Mouse (Mus musculus) CH12.LX (cell line): ENCODE data around the gene Slc30a5. TPM values are rescaled to one million over a fixed set of nuclear protein-coding genes. Genes with fewer than 3 reads are reported as not detected.

ENCODE experiments used
- DNase-seq: peaks from one replicate; pipeline ENCODE4 v3.0.0-alpha.2; 2013; ENCODE audit errors: extremely low read depth
- H3K27ac ChIP-seq: 2 replicates; pipeline ENCODE4 v1.5.1; 2012; ENCODE audit warnings: low read depth, mild to moderate bottlenecking, control low read depth, moderate library complexity; ENCODE audit not compliant: insufficient read depth
- H3K27me3 ChIP-seq: replicated peaks from 2 replicates; pipeline ENCODE3; 2012; ENCODE audit warnings: inconsistent platforms
- H3K36me3 ChIP-seq, 2 experiments: replicated peaks in 1 of 2; 2 replicates each; pipeline versions ENCODE3 to v1.6.1; 2012; ENCODE audit warnings: inconsistent platforms in 1 of 2, low read length in 1 of 2, mild to moderate bottlenecking in 1 of 2, mixed read lengths in 1 of 2, moderate library complexity in 1 of 2; ENCODE audit not compliant: control insufficient read depth in 1 of 2, insufficient read depth in 1 of 2
- H3K4me1 ChIP-seq, 2 experiments: 2 replicates each; pipeline ENCODE4 v1.6.1; 2012; ENCODE audit warnings: inconsistent platforms in 1 of 2, moderate library complexity in 1 of 2; ENCODE audit not compliant: insufficient read depth in 2 of 2, control insufficient read depth in 1 of 2
- H3K4me2 ChIP-seq: 2 replicates; pipeline ENCODE4 v1.6.1; 2012; ENCODE audit warnings: low read depth, mild to moderate bottlenecking, control low read depth; ENCODE audit not compliant: poor library complexity, insufficient read depth, severe bottlenecking
- H3K4me3 ChIP-seq, 3 experiments: fragments of 150-350 bp in 1 of 3; sonication (generic) in 1 of 3; replicated peaks in 1 of 3; 2 replicates each; pipeline versions ENCODE3 to v1.5.1; 2011 to 2012; ENCODE audit warnings: low read depth in 2 of 3, low read length in 2 of 3, mild to moderate bottlenecking in 2 of 3, moderate library complexity in 2 of 3, control low read depth in 1 of 3, improper control_type of control experiment in 1 of 3, inconsistent platforms in 1 of 3, mixed read lengths in 1 of 3; ENCODE audit not compliant: poor library complexity in 1 of 3
- H3K79me2 ChIP-seq: replicated peaks from 2 replicates; pipeline ENCODE4 v1.6.1; 2012; ENCODE audit warnings: mild to moderate bottlenecking, moderate library complexity; ENCODE audit not compliant: control insufficient read depth, poor library complexity, insufficient read depth, severe bottlenecking; ENCODE audit errors: extremely low read depth
- H3K9ac ChIP-seq: 2 replicates; pipeline ENCODE4 v1.6.1; 2012; ENCODE audit warnings: low read depth, mild to moderate bottlenecking, control low read depth, moderate library complexity; ENCODE audit not compliant: insufficient read depth
- H3K9me3 ChIP-seq: replicated peaks from 2 replicates; pipeline ENCODE3; 2012; ENCODE audit warnings: low read length, inconsistent platforms, mixed read lengths
- BHLHE40 ChIP-seq: IDR thresholded peaks from 2 replicates; pipeline ENCODE4 v1.6.1; 2011; ENCODE audit warnings: mild to moderate bottlenecking, low read depth, low read length, improper control_type of control experiment
- CHD1 ChIP-seq: IDR thresholded peaks from 2 replicates; pipeline ENCODE4 v1.6.1; 2012; ENCODE audit warnings: low read depth, low read length, improper control_type of control experiment, inconsistent platforms
- CTCF ChIP-seq, 2 experiments: IDR thresholded peaks in 1 of 2; conservative IDR thresholded peaks in 1 of 2; 2 replicates each; pipeline ENCODE4 v1.5.1; 2011 to 2012; ENCODE audit warnings: low read depth in 2 of 2, low read length in 2 of 2, improper control_type of control experiment in 1 of 2, inconsistent platforms in 1 of 2, mild to moderate bottlenecking in 1 of 2, moderate library complexity in 1 of 2
- E2F4 ChIP-seq: IDR thresholded peaks from 2 replicates; pipeline ENCODE4 v1.6.1; 2011; ENCODE audit warnings: low read depth, low read length, improper control_type of control experiment; ENCODE audit not compliant: insufficient replicate concordance
- ELF1 ChIP-seq: IDR thresholded peaks from 2 replicates; pipeline ENCODE4 v1.6.1; 2014; ENCODE audit warnings: low read depth, mild to moderate bottlenecking, inconsistent platforms, low read length, improper control_type of control experiment
- GABPA ChIP-seq: IDR thresholded peaks from 2 replicates; pipeline ENCODE4 v1.6.1; 2012; ENCODE audit warnings: low read depth, low read length, improper control_type of control experiment, inconsistent platforms; ENCODE audit not compliant: insufficient replicate concordance
- HCFC1 ChIP-seq: IDR thresholded peaks from 2 replicates; pipeline ENCODE4 v1.6.1; 2012; ENCODE audit warnings: low read depth, mild to moderate bottlenecking, inconsistent platforms, low read length, improper control_type of control experiment
- JUND ChIP-seq: conservative IDR thresholded peaks from 2 replicates; pipeline ENCODE4 v1.6.1; 2011; ENCODE audit warnings: low read depth, low read length, improper control_type of control experiment
- KAT2A ChIP-seq: IDR thresholded peaks from 2 replicates; pipeline ENCODE4 v1.6.1; 2012; ENCODE audit warnings: low read length, improper control_type of control experiment, inconsistent platforms; ENCODE audit not compliant: insufficient replicate concordance
- MAFK ChIP-seq: IDR thresholded peaks from 2 replicates; pipeline ENCODE4 v1.6.1; 2011; ENCODE audit warnings: low read length, improper control_type of control experiment; ENCODE audit not compliant: insufficient replicate concordance
- MAX ChIP-seq: IDR thresholded peaks from 2 replicates; pipeline ENCODE4 v1.6.1; 2011; ENCODE audit warnings: low read length, improper control_type of control experiment
- MEF2A ChIP-seq: IDR thresholded peaks from 2 replicates; pipeline ENCODE4 v1.6.1; 2014; ENCODE audit warnings: low read depth, mild to moderate bottlenecking, inconsistent platforms, low read length, improper control_type of control experiment, borderline replicate concordance
- MYC ChIP-seq: IDR thresholded peaks from 2 replicates; pipeline ENCODE4 v1.6.1; 2011; ENCODE audit warnings: low read depth, mild to moderate bottlenecking, improper control_type of control experiment, low read length
- NELFE ChIP-seq: IDR thresholded peaks from 2 replicates; pipeline ENCODE4 v1.6.1; 2011; ENCODE audit warnings: low read depth, low read length, improper control_type of control experiment
- NRF1 ChIP-seq: IDR thresholded peaks from 2 replicates; pipeline ENCODE4 v1.6.1; 2014; ENCODE audit warnings: low read depth, mild to moderate bottlenecking, inconsistent platforms, low read length, improper control_type of control experiment, moderate library complexity
- PAX5 ChIP-seq: IDR thresholded peaks from 2 replicates; pipeline ENCODE4 v1.6.1; 2012; ENCODE audit warnings: low read length, inconsistent platforms, mixed read lengths
- POLR2A ChIP-seq: IDR thresholded peaks from 2 replicates; pipeline ENCODE4 v1.6.1; 2011; ENCODE audit warnings: low read depth, mild to moderate bottlenecking, improper control_type of control experiment, low read length
- POLR2AphosphoS2 ChIP-seq: IDR thresholded peaks from 2 replicates; pipeline ENCODE4 v1.6.1; 2011; ENCODE audit warnings: low read depth, low read length, improper control_type of control experiment
- RAD21 ChIP-seq: IDR thresholded peaks from 2 replicates; pipeline ENCODE4 v1.6.1; 2011; ENCODE audit warnings: low read depth, mild to moderate bottlenecking, low read length, improper control_type of control experiment, moderate library complexity
- TCF12 ChIP-seq: IDR thresholded peaks from 2 replicates; pipeline ENCODE4 v1.6.1; 2014; ENCODE audit warnings: low read depth, mild to moderate bottlenecking, inconsistent platforms, low read length, improper control_type of control experiment
- UBTF ChIP-seq: IDR thresholded peaks from 2 replicates; pipeline ENCODE4 v1.6.1; 2012; ENCODE audit warnings: low read depth, mild to moderate bottlenecking, inconsistent platforms, low read length, improper control_type of control experiment, moderate library complexity
- USF1 ChIP-seq: IDR thresholded peaks from 2 replicates; pipeline ENCODE4 v1.6.1; 2014; ENCODE audit warnings: low read depth, mild to moderate bottlenecking, inconsistent platforms, low read length, improper control_type of control experiment
- ZMIZ1 ChIP-seq: IDR thresholded peaks from 2 replicates; pipeline ENCODE4 v1.6.1; 2012; ENCODE audit warnings: low read depth, mild to moderate bottlenecking, inconsistent platforms, low read length, improper control_type of control experiment
- ZNF384 ChIP-seq: IDR thresholded peaks from 2 replicates; pipeline ENCODE4 v1.6.1; 2012; ENCODE audit warnings: low read depth, low read length, improper control_type of control experiment, inconsistent platforms
- dilution Hi-C: fragments of 300-500 bp; cut with MboI; formaldehyde crosslinking; loops from 2 replicates; pipeline ENCODE4 v1.14.3; 2020; ENCODE audit warnings: low sequenced_read_pairs; ENCODE audit not compliant: extremely low pct_unique_long_range_greater_than_20kb, extremely low pct_ligation_motif_present
- in situ Hi-C: fragments of 300-500 bp; cut with MboI; formaldehyde crosslinking; loops from 3 replicates; pipeline ENCODE4 v1.14.3; 2019; ENCODE audit warnings: low sequenced_read_pairs, low pct_ligation_motif_present, low pct_unique_long_range_greater_than_20kb, mixed read lengths
- polyA plus RNA-seq: library from polyadenylated mRNA; unstranded; fragments of >175 nt; gene quantifications from 2 replicates; pipeline ENCODE4 v1.2.1, GENCODE M21; 2012; ENCODE audit warnings: low read depth; ENCODE audit not compliant: insufficient read length
- total RNA-seq, 2 experiments: library from RNA; depleted of rRNA; stranded (reverse); fragments of 300-350 nt in 1 of 2; fragments of >200 nt in 1 of 2; gene quantifications; 2 replicates each; pipeline ENCODE4 v1.2.3; 2012 to 2014

The Slc30a5 gene
- total and polyA plus RNA-seq, 3 experiments, result 54.4 to 99.9 (median 65.9) TPM

DNA sequence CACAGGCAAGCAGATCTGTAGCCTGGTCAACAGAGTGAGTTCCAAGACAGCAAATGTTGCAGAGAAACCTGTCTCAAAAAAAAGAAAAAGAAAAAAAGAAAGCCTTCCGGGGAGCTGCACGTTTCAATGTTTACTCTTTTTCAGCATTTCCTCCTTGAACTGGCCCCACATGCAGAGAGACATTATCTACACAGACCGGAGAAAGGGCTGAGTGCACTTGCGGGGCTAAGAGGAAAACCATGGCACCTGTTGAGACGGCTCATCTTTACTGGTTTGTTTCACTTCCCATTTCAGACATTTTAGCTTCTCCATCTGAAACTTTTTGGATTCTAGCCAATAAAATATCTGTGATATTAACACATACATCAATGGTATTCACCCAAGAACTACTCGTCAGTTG is 8.9 kb downstream of the Slc30a5 start (continued):
- TF ChIP-seq MAFK, result 0 out of 2 replicates have a peak, but pooled peaks have one; percentile 27
- no peak for TF ChIP-seq USF1
- TF ChIP-seq TCF12, result peak; percentile 57; the same call in 1 of the 2 replicates
- TF ChIP-seq E2F4, result no peak
- no peak for TF ChIP-seq NELFE
- TF ChIP-seq POLR2A, result no peak
- TF ChIP-seq POLR2AphosphoS2, result no peak
- TF ChIP-seq NRF1, result no peak
- TF ChIP-seq UBTF, result no peak
- TF ChIP-seq GABPA, result no peak
- peak; percentile 85 for TF ChIP-seq ZNF384
- no peak for TF ChIP-seq PAX5
- TF ChIP-seq KAT2A, result no peak
- TF ChIP-seq ELF1, result peak; percentile 45; the same call in 1 of the 2 replicates
- no peak; the same call in 1 of the 2 replicates for TF ChIP-seq RAD21
- no peak for TF ChIP-seq JUND
- TF ChIP-seq MAX, result peak; percentile 65; the same call in 1 of the 2 replicates
- TF ChIP-seq HCFC1, result no peak
- peak; percentile 94 for TF ChIP-seq BHLHE40
- no peak for TF ChIP-seq ZMIZ1
- TF ChIP-seq CTCF (conservative IDR thresholded peaks at IDR 0.05 in 1 of 2, IDR thresholded peaks at IDR 0.05 in 1 of 2; ENCODE audit: low read depth in 2 of 2, low read length in 2 of 2), result no peak

DNA sequence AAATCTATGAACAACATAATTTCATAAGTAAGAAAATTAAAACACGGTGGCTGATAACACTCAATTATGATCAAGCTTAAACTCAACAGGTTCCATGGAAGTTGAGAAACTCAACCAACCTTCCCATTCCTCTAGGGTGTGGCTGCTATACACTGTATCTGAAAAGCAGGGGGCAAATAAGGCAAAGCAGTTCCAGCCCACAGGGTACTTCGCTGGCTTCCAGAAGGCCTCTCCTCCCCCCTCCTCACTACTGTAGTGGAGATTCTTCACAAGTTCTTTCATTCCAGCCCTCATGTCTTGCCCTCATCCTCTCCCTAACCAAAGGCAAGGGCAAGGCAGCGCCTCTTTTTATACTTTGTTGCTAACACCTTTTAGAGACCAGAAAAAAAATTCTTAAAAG is 9.4 kb downstream of the Slc30a5 start:
- H3K4me1 ChIP-seq, result peaks cover 0 to 27% of the 10 kb centered on the region in 2 experiments; a peak in 3 of 4 replicates
- peak overlapping the region; percentile 94 for H3K4me2 ChIP-seq
- H3K9ac ChIP-seq, result peak overlapping the region; percentile 62
- no peaks in the 10 kb centered on the region for H3K27me3 ChIP-seq
- dilution Hi-C loops (no loop called here), in situ Hi-C loops (no loop called here)
- no peaks in the 10 kb centered on the region for H3K9me3 ChIP-seq
- peaks cover 31 to 67% of the 10 kb centered on the region in 2 experiments for H3K36me3 ChIP-seq
- TF ChIP-seq CHD1 (0 out of 2 replicates have a peak, but pooled peaks have one; percentile 65), MYC (no peak), KAT2A (no peak), MEF2A (no peak)
- peak overlapping the region; percentile 88 for H3K27ac ChIP-seq
- peaks cover 15% of the 10 kb centered on the region for H3K79me2 ChIP-seq
- no peak overlapping the region for H3K4me3 ChIP-seq
- DNase-seq, result no peak
